18 mouse cellular contexts compared by ENCODE assay signal in genomic region chr3:88664095-88664494, GRCm38 (mm10). TPM values are rescaled to one million over a fixed set of nuclear protein-coding genes. Genes with fewer than 3 reads are reported as not detected.
DNase-seq lines count a peak whose midpoint lies in the region; ATAC-seq lines count a peak whose summit lies in the region.
"Had no signal": no experiment of that assay in that cellular context is flagged by ENCODE, and none has a peak within 500 bp of the region (broad histone marks: within the 10 kb centered on the region; RNA-seq: fewer than 3 reads in every experiment).

No protein-coding gene starts in this region.

- H3K4me3 ChIP-seq in forebrain, embryonic 16.5 days (replicated peaks; ENCODE audit: low read length) = no peak overlapping the region
- H3K4me3 ChIP-seq: erythroblast, embryonic 14.5 days had no signal

- intact Hi-C loops in heart, postnatal 10 days (cut with DNase I) = no loop called here

- H3K36me3 ChIP-seq in forebrain, embryonic 16.5 days (ENCODE audit: control insufficient read depth, insufficient read depth) = no peaks in the 10 kb centered on the region

- no peaks in the 10 kb centered on the region for H3K9me3 ChIP-seq in forebrain, embryonic 16.5 days (ENCODE audit: control insufficient read depth, low read length)

- H3K4me1 ChIP-seq in forebrain, embryonic 16.5 days (replicated peaks; ENCODE audit: control insufficient read depth, insufficient read depth, low read length) = no peaks in the 10 kb centered on the region

- no peak overlapping the region for H3K9ac ChIP-seq in forebrain, embryonic 16.5 days (replicated peaks; ENCODE audit: low read depth, low read length)

- DNase-seq in heart, adult 11 months = peak; percentile 87
- DNase-seq in heart, postnatal 10 days = no peak
- DNase-seq in thymus, postnatal 0 days (ENCODE audit: low spot score) = peak; percentile 26
- DNase-seq in thymus, postnatal 10 days (ENCODE audit: low spot score in 2 of 2) = no peak
- no peak for DNase-seq in right cerebral cortex, postnatal 25 days
- no peak for DNase-seq in embryo, embryonic 10 days (ENCODE audit: low spot score)
- DNase-seq: cerebellum, adult 2 months; heart, postnatal 36 days; right cerebral cortex, postnatal 14 days; thymus, postnatal 36 days had no signal

- WGBS in forebrain, embryonic 16.5 days = 86% methylated on average over 4 of the region's 4 CpGs

- H3K4me2 ChIP-seq in forebrain, embryonic 16.5 days (ENCODE audit: low read length) = no peak overlapping the region

- H3K27me3 ChIP-seq in forebrain, embryonic 16.5 days (replicated peaks; ENCODE audit: control insufficient read depth, insufficient read depth, low read length) = no peaks in the 10 kb centered on the region

- peak; percentile 73 for ATAC-seq in megakaryocyte, adult 5-6 weeks (ENCODE audit: poor library complexity, severe bottlenecking)
- ATAC-seq in forebrain, embryonic 16.5 days = no peak
- ATAC-seq: intestine, embryonic 16.5 days had no signal

- H3K27ac ChIP-seq in forebrain, embryonic 16.5 days (ENCODE audit: low read length) = no peak overlapping the region

RNA-seq across cellular contexts. Expression of gene Rxfp4, which starts 11.2 kb away (rescaled TPM):
- total RNA-seq in heart, postnatal 10 days (2021) = not detected
- not detected in 2 replicates for polyA plus RNA-seq in thymus, postnatal 0 days (2015; fragmentation: Nextera tagmentation; extraction: Ambion mirVana)
- total RNA-seq in megakaryocyte, adult 5-6 weeks (2015) = not detected in 2 replicates
- not detected in 2 replicates for total RNA-seq in megakaryocyte, adult 5-6 weeks (2017)
- not detected in 2 replicates for polyA plus RNA-seq in forebrain, embryonic 16.5 days (2015; fragmentation: Nextera tagmentation; extraction: Ambion mirVana)
- total RNA-seq: heart, adult 18-20 months had no signal
- polyA plus RNA-seq: cerebellum, adult 2 months; erythroblast, embryonic 14.5 days; intestine, embryonic 16.5 days; limb, embryonic 11.5 days; liver, embryonic 16.5 days; stomach, embryonic 16.5 days had no signal

RNA-seq across cellular contexts. Expression of gene Khdc4, which starts 21.5 kb away (rescaled TPM):
- 10 to 100 TPM; 39.5 to 42.9 TPM for total RNA-seq in heart, postnatal 10 days (2021)
- polyA plus RNA-seq in thymus, postnatal 0 days (2015; fragmentation: Nextera tagmentation; extraction: Ambion mirVana) = 69.4 and 75.2 TPM in 2 replicates
- 50.6 and 52.1 TPM in 2 replicates for total RNA-seq in megakaryocyte, adult 5-6 weeks (2015)
- 53.4 and 56.1 TPM in 2 replicates for total RNA-seq in megakaryocyte, adult 5-6 weeks (2017)
- polyA plus RNA-seq in forebrain, embryonic 16.5 days (2015; fragmentation: Nextera tagmentation; extraction: Ambion mirVana) = 107 and 109 TPM in 2 replicates

RNA-seq across cellular contexts. Expression of gene Rit1, which starts 52.5 kb away (rescaled TPM):
- 10 to 100 TPM; 59.4 to 70.2 TPM for total RNA-seq in heart, postnatal 10 days (2021)
- 55.5 and 55.6 TPM in 2 replicates for polyA plus RNA-seq in thymus, postnatal 0 days (2015; fragmentation: Nextera tagmentation; extraction: Ambion mirVana)
- total RNA-seq in megakaryocyte, adult 5-6 weeks (2015) = 66.1 and 68.1 TPM in 2 replicates
- total RNA-seq in megakaryocyte, adult 5-6 weeks (2017) = 53.4 and 68.6 TPM in 2 replicates
- polyA plus RNA-seq in forebrain, embryonic 16.5 days (2015; fragmentation: Nextera tagmentation; extraction: Ambion mirVana) = 43.2 and 52.6 TPM in 2 replicates

RNA-seq across cellular contexts. Expression of gene Arhgef2, which starts 58.3 kb away (rescaled TPM):
- total RNA-seq in heart, postnatal 10 days (2021) = 10 to 100 TPM; 89.5 to 96.3 TPM
- 64.2 and 94.5 TPM in 2 replicates for polyA plus RNA-seq in thymus, postnatal 0 days (2015; fragmentation: Nextera tagmentation; extraction: Ambion mirVana)
- 71.1 and 85.9 TPM in 2 replicates for total RNA-seq in megakaryocyte, adult 5-6 weeks (2015)
- 49.6 and 73.1 TPM in 2 replicates for total RNA-seq in megakaryocyte, adult 5-6 weeks (2017)
- polyA plus RNA-seq in forebrain, embryonic 16.5 days (2015; fragmentation: Nextera tagmentation; extraction: Ambion mirVana) = 166 and 210 TPM in 2 replicates

Comparison
In these comparisons a context has a peak if more than half of its experiments do, and no peak if none do; other contexts are left out.
1. DNase-seq: peak in heart, adult 11 months (single experiment) and thymus, postnatal 0 days (single experiment); none in heart, postnatal 10 days (0 of 2), thymus, postnatal 10 days (0 of 2), right cerebral cortex, postnatal 25 days (single experiment) and embryo, embryonic 10 days (single experiment).